Mouse (Mus musculus): Measurements from ENCODE around the gene Cnnm3.

Gene Cnnm3

DNA sequence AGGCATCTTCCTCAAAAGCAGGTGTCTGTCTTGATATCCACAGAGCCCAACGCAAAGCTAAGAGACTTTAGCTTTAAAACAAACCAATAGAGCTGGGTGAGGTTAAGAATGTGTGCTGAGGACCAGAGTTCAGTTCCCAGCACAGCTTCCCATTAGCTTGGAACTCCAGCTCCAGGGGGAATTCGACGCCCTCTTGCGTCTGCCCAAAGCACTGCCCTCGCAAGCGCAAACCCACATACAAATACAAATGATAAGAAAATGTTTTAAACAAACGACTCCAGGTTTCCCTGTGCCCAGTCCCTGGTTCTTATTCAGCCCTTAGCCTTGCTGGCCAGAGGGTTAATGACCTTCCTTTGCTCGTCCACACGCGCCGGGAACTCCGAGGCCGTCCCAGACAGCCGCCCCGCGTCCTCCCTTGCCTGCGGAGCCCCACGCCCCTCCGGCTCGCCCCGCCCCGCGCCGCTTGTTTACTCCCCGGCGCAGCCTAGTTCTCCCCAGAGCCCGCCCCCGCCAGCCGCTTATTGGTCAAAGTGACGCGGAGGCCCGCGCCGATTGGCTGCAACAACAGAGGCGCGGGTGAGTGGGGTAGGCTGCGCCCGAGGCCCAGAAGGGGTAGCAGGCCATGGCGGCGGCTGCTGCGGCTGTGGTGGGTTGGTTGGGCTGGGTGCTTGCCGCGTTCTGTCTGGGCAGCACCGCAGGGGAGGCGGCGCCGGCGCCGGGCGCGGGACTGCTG lies at the start of gene Cnnm3:
Gene Cnnm3 (plus strand): TSS at position 579 of the 733 bp plus-strand sequence.
- peak; percentile 100 for DNase-seq (ENCODE audit: low spot score in 2 of 2)

DNA sequence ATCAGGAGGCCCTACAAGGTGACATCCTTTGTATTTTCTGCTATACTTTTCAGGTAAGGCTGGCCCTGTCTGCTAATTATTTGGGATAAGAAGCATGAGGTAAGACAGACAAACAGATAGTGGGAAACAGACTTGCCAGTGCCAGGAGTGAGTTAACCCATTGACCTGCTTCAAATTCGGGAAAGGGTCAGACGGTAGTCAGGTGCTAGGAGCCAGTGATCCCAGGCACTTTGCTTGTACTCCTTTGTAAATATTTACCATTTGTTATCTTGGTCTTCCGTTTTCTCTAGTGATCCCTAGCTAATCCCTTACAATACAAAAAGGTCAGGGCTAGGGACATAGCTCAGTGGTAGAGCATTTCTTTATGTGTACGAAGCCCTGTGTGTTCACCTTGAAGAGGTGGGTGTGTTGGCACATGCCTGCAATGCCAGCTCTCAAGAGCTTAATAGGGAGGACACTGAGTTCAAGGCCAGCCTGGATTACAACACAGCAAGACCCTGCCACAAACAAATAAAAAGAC lies 46.0 kb upstream of the Cnnm3 start:
- DNase-seq (ENCODE audit: low spot score in 2 of 2): no peak

DNA sequence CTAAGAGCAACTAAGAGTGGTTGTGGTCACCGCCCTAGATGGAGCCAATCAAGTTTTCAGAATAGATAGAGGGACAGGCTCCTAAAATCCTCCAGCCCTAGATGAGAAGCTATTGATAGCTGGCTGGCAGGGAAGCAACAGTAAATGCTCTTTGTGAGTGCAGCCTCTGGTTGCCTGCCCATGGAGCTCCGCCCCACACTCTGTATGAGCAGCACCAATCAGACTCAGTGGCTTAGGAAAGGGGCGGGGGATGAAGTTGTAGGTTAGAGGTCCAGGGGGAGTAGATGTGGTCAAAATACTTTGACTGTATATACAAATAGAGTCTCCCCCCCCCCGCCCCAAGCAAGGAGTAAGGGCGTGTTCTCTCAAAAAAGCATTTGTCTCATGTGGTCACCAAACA lies 44.2 kb upstream of the Cnnm3 start:
- DNase-seq (ENCODE audit: low spot score in 2 of 2): no peak

DNA sequence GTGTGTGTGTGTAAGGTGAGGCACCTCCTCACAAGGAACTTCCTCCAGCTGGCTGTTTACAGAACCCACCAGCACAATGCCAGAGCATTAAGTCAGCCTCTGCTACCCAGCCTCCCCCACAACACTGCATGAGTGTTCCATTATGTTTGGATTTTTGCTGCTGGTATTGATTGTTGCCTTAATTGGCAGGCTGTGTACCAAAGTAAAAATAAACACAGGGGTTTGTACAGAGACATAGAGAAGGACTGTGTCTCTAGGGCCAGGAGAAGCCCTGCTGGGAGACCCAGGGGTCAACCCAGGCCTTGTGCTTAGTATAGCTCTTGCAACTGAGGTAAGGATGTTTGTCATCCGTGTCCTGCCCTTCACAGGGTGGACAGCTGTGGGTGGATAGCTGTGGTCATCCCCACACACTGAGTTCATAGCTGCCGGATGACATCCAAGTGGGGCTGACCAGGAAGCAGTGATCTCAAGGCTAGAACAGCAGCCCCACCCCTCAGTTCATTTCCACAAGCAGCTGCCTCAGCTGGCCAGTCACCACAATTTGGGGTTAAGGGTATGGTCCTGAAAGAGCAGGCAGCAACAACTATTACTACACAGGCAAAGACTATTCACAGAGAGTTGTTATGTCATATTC lies 41.7 kb upstream of the Cnnm3 start:
- DNase-seq (ENCODE audit: low spot score in 2 of 2): no peak

DNA sequence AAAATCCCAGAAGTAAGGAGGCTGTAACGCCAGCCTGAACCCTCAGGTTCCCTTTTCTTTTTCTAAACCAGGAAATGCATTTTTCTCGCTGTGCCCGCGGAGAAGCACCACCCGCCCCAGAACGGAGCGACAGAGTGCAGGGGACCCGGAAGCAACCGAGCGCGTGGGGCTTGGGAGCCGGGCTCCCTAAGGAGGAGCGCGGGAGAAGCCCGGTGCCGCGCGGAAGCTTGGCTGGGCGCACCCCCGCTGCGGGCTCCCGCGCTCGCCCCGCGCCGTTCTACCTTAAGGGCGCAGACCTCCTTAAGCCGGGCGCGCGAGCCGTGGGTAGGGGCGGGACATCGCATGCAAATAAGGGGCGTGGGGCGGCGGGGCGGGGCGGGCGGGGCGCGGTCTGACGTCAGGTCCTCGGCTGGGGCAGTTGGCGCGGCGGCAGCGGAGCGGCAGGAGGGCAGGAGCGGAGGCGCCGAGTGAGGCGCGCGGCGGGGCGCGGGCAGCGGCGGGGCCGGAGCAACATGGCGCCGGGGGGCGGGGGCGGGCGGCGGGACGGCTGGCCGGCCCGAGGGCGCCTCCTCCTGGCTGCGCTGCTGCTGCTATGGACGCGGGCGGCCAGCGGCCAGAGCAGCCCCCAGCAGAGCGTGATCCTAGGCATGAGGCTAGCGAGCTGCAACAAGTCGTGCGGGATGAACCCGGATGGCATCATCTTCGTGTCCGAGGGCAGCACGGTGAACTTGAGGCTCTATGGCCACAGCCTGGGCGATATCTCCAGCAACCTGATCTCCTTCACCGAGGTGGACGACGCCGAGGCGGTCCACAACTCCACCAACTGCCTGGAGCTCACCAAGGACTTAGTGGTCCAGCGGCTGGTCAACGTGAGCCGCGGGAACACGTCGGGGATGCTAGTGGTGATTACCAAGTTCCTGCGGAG lies 40.2 kb upstream of the Cnnm3 start, which contains the start of gene Cnnm4:
Gene Cnnm4 (plus strand): TSS at position 440 of the 925 bp plus-strand sequence.
- DNase-seq (ENCODE audit: low spot score in 2 of 2): peak; percentile 74 to 81

DNA sequence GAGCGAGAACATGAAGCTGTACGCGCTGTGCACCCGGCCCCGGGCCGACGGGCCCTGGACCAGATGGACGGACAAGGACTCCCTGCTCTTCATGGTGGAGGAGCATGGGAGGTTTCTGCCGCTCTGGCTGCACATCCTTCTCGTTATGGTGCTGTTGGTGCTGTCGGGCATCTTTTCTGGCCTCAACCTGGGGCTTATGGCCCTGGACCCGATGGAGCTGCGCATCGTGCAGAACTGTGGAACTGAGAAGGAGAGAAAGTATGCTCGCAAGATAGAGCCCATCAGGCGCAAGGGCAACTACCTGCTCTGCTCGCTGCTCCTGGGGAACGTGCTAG lies 39.6 kb upstream of the Cnnm3 start:
- DNase-seq (ENCODE audit: low spot score in 2 of 2): no peak

DNA sequence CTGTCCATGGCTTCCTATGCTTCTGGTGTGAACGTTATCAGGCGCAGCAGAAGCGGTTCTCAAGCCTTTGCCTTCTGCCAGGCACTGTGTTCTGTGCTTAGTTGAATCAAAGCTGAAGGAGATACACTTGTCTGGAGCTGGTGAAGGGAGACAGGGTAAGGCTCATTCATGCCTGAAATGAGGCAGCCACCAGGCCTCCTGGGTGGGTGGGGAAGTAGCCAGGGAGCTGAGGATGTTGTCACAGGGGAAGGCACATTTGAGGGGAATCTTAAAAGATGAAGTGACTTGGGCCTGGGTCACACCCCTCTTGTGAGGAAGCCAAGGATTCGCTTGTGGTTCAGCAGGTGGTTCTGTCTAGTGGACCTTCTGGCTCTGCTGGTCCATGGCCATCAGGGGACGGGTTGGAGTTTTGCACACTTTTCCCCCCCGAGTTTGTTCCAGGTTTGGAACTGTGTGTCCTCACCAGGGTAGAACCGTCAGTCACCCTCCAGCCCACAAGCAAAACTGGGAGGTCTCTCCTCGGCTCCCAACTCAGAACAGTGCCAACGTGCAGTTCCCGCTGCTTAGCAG lies 38.4 kb upstream of the Cnnm3 start:
- DNase-seq (ENCODE audit: low spot score in 2 of 2): no peak

DNA sequence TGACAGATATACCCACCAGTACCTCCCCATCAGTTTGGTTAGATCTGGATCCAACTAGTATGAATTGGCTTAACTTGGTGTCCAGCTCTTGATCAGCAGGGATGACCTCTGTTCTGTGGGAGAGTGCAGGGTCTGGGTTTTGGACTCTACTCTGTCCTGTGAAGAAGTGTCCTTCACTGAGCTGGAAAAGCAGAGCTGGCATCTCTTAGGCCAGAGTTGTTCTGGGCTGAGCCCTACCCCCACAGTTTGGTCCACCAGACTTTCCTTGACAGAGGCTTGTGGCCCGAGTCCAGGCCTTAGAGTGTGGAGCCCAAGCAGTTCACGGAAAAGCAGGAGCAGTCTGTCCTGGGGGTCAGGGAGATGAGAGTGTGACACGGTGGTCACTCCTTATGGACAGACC lies 37.0 kb upstream of the Cnnm3 start:
- DNase-seq (ENCODE audit: low spot score in 2 of 2): no peak

DNA sequence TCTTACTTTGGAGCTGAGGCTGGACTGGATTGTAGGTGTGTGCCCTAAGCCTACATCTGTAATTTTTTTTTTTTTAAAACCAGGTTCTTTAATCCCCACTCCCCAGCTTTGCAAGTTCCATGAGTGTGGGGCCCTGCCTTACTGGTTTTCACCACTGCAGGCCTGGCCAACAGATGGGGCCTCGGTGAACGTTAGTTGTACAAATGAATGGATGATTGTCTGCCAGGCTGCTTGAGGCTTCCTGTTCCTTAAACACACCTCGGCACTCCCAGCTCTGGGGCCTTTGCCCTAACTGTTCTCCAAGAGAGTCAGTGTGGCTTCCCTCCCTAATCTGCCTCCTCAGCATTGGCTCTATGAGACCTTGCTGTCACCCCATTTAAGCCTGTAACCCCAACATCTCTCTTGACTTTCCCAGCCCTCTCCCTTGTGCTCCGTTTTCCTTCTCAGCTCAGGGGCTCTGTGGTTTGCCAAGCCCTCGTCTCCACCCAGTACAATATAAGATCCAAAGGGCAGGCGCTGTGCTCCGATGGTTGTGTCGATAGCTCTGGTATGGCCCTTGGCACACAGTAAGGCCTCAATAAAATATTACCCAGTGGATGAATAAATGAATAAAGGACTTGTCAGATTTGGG lies 36.1 kb upstream of the Cnnm3 start:
- DNase-seq (ENCODE audit: low spot score in 2 of 2): no peak

DNA sequence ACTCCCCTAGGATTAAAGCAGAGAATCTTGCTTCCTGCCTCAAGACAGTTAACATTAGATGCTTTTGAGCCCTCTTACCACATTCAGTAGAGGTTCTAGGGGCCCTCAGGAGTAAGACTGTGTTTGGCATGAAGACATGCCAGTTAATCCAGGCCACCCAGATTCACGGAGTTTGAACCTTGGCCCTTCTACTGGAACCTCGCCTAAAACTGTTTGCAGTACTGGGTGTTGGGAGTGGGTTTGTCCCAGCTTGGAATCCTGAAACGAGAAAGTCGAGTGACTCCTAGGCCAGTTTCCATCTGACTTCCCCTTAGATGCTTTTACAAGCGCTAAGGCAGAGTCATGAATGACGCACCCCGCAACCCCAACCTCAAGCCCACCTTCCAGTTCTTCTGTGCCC lies 35.2 kb upstream of the Cnnm3 start:
- no peak for DNase-seq (ENCODE audit: low spot score in 2 of 2)

DNA sequence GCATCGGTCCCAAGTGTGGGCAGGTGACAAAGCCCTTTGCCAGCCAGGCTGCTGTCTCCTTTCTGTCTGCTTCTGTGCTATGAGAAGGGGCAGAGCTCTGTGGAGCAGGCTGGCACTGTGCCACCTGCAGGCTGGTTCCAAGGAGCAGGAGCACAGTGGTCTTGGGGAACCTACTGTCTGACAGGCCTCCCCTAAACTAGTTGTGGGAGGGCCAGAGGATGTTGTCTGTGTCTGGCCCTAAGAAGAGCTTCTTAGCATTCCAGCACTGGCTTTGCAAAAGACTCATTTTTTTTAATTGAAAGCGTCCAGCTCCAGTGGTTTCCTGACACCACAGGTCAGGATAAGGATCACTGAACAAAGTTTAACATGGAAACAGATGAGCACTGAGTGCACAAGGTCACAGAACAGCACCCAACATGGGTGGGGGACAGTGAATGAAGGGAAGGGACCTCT lies 33.3 kb upstream of the Cnnm3 start:
- DNase-seq (ENCODE audit: low spot score in 2 of 2): no peak

DNA sequence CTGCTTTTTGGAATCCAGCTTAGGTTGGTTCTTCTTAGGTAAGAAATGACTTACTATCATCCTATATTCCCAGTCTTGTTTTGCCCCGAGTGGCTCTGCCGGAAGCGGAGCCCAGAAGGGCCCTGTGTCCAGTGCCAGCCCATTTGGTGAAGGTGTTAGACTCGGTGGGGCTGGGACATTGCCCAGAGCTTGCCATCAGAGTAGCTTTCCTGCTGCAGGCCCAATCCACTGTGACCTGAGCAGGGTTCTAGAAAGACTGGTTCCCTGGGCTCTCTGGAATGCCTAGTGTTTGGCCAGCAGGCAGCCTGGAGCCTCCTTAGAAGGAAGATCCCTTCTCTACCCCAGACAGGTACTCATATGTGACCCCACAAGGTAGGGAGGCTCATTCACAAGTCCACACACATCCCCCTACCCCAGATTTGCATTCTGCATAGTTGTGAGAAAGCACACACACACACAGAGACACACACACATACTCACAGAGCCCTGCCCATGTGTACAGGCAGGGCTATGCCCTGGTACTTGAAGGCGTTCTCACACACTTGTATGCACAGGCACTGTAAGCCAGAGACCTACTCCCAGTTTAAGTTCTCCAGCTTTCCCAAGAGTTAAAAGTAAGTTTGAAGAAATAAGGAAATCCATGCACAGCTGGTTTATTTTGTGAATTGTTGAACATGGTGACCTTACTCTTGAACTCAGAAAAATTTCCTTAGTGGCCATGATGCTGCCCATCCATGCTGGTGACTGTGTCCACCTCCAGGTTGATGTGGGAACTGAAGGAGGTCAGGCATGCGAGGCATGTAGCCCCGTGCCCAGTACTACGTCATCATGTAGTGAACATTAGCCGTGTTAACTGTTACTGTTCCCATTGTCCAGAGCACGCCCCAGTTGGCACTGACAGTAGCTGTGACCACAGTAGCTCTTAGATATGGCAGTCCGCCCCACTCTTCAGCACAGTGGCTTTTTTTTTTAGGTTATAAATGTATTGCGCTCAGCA lies 31.5 kb upstream of the Cnnm3 start:
- no peak for DNase-seq (ENCODE audit: low spot score in 2 of 2)

DNA sequence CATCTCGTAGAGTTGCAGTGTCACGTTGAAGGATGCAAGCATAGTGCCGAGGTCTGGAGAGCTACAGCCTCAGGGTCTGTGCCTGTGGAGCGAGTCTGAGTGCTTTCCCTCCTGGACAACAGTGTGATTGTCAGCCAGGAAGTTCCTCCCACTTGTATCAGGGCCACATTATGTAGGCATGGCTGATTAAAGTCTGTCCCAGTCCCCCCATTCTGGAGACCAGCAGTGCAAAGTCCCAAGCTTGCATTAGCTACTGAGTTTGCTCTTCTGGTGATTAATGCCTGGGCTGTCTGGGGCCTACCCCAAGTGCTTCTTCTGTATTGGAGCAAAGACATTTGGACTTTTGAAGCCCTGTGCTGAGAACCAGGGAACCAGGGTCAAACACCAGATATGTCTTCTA lies 27.8 kb upstream of the Cnnm3 start:
- no peak for DNase-seq (ENCODE audit: low spot score in 2 of 2)

DNA sequence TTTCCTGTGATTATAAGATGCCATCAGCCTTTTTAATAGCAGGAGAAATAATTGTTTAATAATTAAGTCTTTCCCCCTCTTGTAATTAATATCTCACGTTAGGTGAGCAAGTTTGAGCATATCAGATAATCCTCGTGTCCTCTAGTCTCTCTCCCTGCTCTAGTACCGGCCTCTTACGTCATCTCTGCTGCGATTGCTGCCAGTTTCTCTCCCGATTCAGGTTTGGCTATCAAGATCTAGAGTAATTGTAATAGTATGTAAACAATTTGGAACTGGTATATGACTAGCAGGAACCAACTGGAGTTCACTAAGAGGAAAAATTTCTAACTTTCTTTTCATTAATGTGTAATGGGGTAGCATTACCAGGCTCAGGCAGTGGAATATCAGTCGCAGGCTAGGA lies 26.6 kb upstream of the Cnnm3 start:
- DNase-seq (ENCODE audit: low spot score in 2 of 2): no peak

DNA sequence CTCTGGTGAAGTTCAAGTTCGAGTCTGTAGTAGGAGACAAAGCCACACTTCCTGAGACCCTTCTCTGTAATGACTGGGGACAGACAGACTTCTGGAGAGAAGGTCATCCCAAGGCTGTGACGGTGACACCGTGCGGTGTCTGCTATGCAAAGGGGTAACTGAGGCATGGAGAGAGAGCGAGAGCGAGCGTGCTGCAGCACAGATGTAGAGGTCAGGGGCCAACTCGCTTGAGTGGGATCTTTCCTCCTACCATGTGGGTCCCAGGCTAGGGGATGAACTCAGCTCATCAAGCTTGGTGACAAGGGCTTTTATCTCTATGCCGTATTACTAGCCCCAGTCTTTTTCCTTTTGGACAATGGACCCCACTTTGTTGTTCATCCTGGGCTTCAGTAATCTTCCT lies 24.6 kb upstream of the Cnnm3 start:
- DNase-seq (ENCODE audit: low spot score in 2 of 2): no peak

DNA sequence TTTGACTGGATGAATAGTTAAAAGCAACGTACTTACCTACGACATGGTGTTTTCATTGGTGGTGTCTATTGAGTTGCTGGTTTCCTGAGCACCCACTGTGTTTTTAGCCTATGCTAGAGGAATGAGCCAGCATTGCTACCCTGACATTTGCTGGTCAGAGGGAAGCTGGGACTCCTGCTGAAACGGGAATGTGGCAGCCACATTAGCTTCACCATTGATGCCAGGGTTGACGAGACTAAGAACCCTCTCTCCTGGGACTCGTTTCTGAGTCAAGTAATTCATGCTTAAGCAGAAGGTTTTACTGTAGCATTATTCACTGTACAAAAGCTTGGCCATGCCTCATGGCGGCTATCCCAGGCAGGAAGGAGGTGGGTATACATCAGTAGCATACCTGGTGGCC lies 22.0 kb upstream of the Cnnm3 start:
- no peak for DNase-seq (ENCODE audit: low spot score in 2 of 2)

DNA sequence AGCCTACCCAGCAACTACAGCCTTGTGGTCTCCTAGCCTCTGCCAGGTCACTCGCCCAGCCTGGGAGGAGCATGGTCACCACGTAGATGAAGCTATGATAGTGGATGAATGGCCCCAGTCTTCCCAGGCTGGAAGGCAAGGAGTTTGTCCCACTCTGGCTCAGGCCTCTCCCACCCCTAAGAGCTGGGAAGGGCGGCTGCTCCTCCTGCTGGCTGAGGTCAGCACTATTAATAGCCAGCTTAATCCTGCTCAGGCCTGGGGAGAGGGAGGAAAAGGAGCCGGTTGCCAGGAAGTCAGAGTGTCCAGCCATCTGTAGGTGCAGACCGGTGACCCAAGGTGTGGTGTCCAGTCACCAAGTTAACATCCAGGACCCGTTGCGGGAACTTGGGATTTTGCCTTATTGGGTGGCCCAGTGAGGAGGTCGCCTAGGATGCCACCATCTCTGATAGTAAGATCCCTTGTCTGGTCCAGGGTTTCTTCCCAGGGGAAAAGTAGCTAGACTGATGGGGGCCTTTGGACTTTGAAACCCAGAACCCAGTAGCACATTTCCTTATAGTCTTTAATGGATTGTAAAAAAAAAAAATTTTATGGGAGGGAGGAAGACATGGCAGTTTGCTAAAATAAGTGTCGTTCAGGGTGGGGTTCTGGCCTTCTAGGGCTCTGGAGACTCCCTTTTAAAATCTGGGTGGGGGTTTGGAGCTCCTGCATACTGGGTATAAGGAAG lies 19.1 kb upstream of the Cnnm3 start:
- DNase-seq (ENCODE audit: low spot score in 2 of 2): no peak

DNA sequence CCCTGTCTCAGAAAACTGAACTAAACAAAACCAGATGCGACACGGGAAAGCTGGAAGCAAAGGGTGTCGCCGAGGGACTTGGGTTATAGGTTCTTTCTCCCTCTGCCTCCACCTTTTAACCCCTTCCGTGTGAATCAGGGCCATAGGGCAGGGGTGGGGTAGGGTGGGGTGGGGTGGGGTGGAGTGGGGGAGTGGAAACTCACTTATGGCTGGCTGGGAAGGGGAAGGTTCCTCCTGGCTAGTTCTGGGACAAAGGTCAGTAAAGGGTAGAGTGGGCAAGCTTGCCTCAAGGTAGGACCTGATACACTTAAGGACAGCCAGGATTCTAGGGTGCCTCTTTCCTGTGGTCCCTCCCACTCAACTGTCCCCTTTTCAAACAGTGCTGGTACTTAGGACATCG lies 18.4 kb upstream of the Cnnm3 start:
- DNase-seq (ENCODE audit: low spot score in 2 of 2): no peak

DNA sequence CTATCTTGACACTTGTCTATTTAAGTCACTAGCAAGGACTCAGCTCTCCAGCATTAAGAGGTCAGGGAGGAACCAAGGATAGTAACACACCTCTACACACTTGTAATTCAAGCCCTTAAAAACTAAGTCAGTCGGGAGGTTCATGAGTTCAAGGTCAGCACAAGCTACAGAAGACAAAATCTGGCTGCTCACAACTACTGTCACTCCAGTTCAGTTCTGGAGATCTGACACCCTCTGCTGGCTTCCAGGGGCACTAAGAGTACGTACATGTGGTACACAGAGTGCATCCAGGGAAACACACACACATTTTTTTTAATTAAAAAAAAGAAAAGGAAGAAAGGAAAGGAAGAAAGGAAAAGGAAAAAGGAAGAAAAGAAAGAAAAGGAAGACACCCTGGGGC lies 14.9 kb upstream of the Cnnm3 start:
- DNase-seq (ENCODE audit: low spot score in 2 of 2): no peak

DNA sequence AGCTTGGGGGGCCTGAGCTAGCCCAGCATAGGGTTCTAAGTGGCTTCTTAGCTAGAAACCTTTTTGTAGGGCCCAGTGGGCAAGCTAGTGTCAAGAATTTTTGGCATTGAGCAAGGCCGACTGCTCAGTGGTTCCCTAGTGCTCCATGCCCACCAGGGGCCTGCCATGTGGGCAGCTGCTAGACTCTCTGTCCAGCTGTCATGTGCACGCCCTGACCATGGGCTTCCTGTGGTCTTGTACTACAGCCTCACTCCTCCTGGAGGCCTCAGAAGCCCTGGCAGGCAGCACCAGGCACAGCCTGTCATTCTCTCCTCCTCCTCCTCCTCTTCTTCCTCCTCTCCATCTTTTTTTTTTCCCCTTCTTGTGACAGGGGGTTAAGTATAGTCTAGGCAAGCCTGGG lies 14.4 kb upstream of the Cnnm3 start:
- DNase-seq (ENCODE audit: low spot score in 2 of 2): no peak

Data from spleen, postnatal 14 days (tissue).